Mouse (Mus musculus): ENCODE measurements around the gene Atg101. TPM values are rescaled to one million over a fixed set of nuclear protein-coding genes. Genes with fewer than 3 reads are reported as not detected.
A peak's percentile ranks its signal among the peaks of the same experiment; 100 is the strongest.

Gene Atg101
- total and polyA plus RNA-seq, 3 experiments, result 75.2 to 75.5 TPM; not detected in 1

DNA sequence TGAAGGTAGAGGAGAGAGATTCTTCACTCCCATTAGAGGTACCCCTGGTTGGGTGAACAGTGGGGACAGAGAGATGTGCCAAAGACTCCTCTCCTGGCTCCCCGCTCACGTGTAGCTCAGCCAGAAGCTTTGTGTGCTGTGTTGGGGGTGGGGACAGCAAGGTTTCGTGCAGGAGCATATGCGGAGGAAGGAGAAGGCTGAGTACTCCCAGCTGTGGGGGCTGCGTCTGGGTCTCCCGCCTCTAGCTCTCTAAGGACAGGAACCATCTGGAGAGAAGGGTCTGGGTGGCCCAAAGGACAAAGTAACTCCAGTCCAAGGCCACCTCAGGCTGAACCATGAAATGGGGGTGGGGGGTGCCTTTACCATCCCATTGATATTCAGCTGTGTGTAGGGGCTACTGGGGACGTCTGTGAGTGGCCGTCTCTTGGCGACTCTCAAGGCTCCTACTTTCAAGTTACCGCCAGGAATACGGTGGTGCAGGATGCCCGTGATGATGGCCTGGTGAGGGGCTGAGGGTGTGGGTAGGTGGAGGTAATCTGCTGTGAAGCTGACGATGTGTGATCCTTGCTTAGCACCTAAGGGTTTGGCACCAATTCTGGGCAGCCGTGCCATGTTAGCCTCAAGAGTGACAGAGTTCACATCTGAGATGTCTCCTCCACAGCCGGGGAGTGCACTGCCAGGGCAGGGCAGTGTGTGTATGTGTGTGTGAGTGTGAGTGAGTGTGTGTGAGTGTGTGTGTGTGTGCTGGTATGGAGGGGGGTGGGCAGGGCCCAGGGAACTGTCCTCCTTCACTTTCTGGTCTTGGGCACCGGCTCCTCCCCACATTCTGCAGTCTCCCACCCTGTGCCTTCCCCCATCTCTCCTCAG is 10.2 kb downstream of the Atg101 start:
- Histone ChIP-seq H3K27ac (ENCODE audit: control insufficient read depth, low read depth, low read length) (no peak overlapping the region), H3K79me2 (ENCODE audit: control insufficient read depth, insufficient read depth, low read length, poor library complexity) (no peaks in the 10 kb centered on the region), H3K36me3 (ENCODE audit: control insufficient read depth in 1 of 2, insufficient read depth in 2 of 2, low read length in 2 of 2) (peaks cover 0 to 2% of the 10 kb centered on the region in 2 experiments; a peak in 2 of 4 replicates), H3K4me3 (ENCODE audit: control insufficient read depth in 1 of 2, insufficient read depth in 1 of 2, low read depth in 2 of 2, low read length in 2 of 2) (no peak overlapping the region), H3K4me1 (ENCODE audit: control insufficient read depth in 1 of 2, insufficient read depth in 2 of 2, low read length in 2 of 2) (peaks cover 0 to 8% of the 10 kb centered on the region in 2 experiments; a peak in 3 of 4 replicates), H3K27me3 (ENCODE audit: control insufficient read depth in 1 of 2, insufficient read depth in 2 of 2, low read length in 2 of 2) (no peaks in the 10 kb centered on the region), H3K9ac (ENCODE audit: control insufficient read depth, low read depth, low read length, poor library complexity, severe bottlenecking) (no peak overlapping the region), H3K9me3 (replicated peaks; ENCODE audit: insufficient read depth, low read length) (no peaks in the 10 kb centered on the region)
- no peak for DNase-seq (ENCODE audit: low read depth, low spot score)
- TF ChIP-seq POLR2AphosphoS5 (IDR thresholded peaks at IDR 0.05; ENCODE audit: borderline replicate concordance, low read depth, low read length) (peak; percentile 38; the same call in 1 of the 2 replicates), MYB (IDR thresholded peaks at IDR 0.05; ENCODE audit: low read depth, low read length) (no peak)

DNA sequence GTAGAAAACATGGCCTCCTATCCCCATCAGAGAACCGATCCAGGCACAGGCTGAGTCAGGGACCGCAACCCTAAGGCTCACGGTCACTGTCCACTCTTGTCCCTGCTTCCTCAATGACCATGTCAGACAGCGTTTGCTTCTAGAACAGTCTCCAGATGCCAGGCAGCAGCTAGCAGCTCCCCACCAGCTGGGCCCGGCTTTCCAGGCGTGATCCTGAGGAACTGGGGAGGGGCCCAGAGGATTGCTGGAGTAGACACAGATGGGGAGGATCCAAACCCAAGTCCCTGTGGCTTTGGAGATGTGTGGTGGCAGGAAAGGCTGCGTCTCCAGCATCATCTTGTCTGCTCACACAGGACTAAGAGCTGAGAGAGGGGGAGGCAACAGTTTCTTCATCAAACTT is 11.0 kb downstream of the Atg101 start:
- H3K9me3 ChIP-seq (replicated peaks; ENCODE audit: insufficient read depth, low read length), result no peaks in the 10 kb centered on the region
- H3K4me1 ChIP-seq (ENCODE audit: control insufficient read depth in 1 of 2, insufficient read depth in 2 of 2, low read length in 2 of 2), result peaks cover 6 to 16% of the 10 kb centered on the region in 2 experiments; a peak in 3 of 4 replicates
- no peaks in the 10 kb centered on the region for H3K79me2 ChIP-seq (ENCODE audit: control insufficient read depth, insufficient read depth, low read length, poor library complexity)
- no peak for TF ChIP-seq MAFK (IDR thresholded peaks at IDR 0.05; ENCODE audit: borderline replicate concordance, low read depth, low read length)
- TF ChIP-seq MAX (IDR thresholded peaks at IDR 0.05; ENCODE audit: low read length), result no peak
- TF ChIP-seq E2F4 (IDR thresholded peaks at IDR 0.05; ENCODE audit: borderline replicate concordance, low read depth, low read length), result no peak
- TF ChIP-seq NRF1 (IDR thresholded peaks at IDR 0.05; ENCODE audit: insufficient read depth, low read depth, low read length, poor library complexity, severe bottlenecking), result no peak
- no peak for TF ChIP-seq KAT2A (conservative IDR thresholded peaks at IDR 0.05; ENCODE audit: low read depth, low read length)
- no peak for TF ChIP-seq ZC3H11A (IDR thresholded peaks at IDR 0.05; ENCODE audit: low read depth, low read length)
- TF ChIP-seq MYC (IDR thresholded peaks at IDR 0.05; ENCODE audit: low read depth, low read length), result no peak
- TF ChIP-seq MEF2A (IDR thresholded peaks at IDR 0.05; ENCODE audit: extremely low read depth, insufficient replicate concordance, low read depth, low read length, poor library complexity, severe bottlenecking), result no peak
- no peak for TF ChIP-seq TCF12 (IDR thresholded peaks at IDR 0.05; ENCODE audit: low read depth, low read length)
- TF ChIP-seq ZKSCAN1 (IDR thresholded peaks at IDR 0.05; ENCODE audit: low read depth, low read length), result no peak
- TF ChIP-seq EP300 (IDR thresholded peaks at IDR 0.05; ENCODE audit: low read depth in 1 of 2, low read length in 2 of 2), result no peak
- TF ChIP-seq POLR2AphosphoS5 (IDR thresholded peaks at IDR 0.05; ENCODE audit: borderline replicate concordance, low read depth, low read length), result no peak
- TF ChIP-seq SIN3A (IDR thresholded peaks at IDR 0.05; ENCODE audit: low read length), result no peak
- no peak for TF ChIP-seq RAD21 (IDR thresholded peaks at IDR 0.05; ENCODE audit: low read depth, low read length)
- TF ChIP-seq RCOR1 (IDR thresholded peaks at IDR 0.05; ENCODE audit: low read depth, low read length), result no peak
- TF ChIP-seq HCFC1 (IDR thresholded peaks at IDR 0.05; ENCODE audit: low read depth, low read length), result no peak
- TF ChIP-seq MYB (IDR thresholded peaks at IDR 0.05; ENCODE audit: low read depth, low read length), result no peak
- no peak for TF ChIP-seq CTCF (IDR thresholded peaks at IDR 0.05 in 2 of 3, conservative IDR thresholded peaks at IDR 0.05 in 1 of 3; ENCODE audit: control insufficient read depth in 1 of 3, insufficient read depth in 1 of 3, low read depth in 2 of 3, low read length in 3 of 3, poor library complexity in 1 of 3, severe bottlenecking in 1 of 3)
- TF ChIP-seq TBP (IDR thresholded peaks at IDR 0.05; ENCODE audit: low read depth, low read length), result no peak
- no peak for TF ChIP-seq POLR2A (IDR thresholded peaks at IDR 0.05; ENCODE audit: control insufficient read depth in 1 of 2, insufficient read depth in 1 of 2, low read depth in 1 of 2, low read length in 2 of 2, poor library complexity in 1 of 2)
- DNase-seq (ENCODE audit: low read depth, low spot score), result no peak
- peaks cover 0 to 8% of the 10 kb centered on the region in 2 experiments; a peak in 2 of 4 replicates for H3K36me3 ChIP-seq (ENCODE audit: control insufficient read depth in 1 of 2, insufficient read depth in 2 of 2, low read length in 2 of 2)
- H3K4me3 ChIP-seq (ENCODE audit: control insufficient read depth in 1 of 2, insufficient read depth in 1 of 2, low read depth in 2 of 2, low read length in 2 of 2), result no peak overlapping the region
- H3K27ac ChIP-seq (ENCODE audit: control insufficient read depth, low read depth, low read length), result no peak overlapping the region
- no peaks in the 10 kb centered on the region for H3K27me3 ChIP-seq (ENCODE audit: control insufficient read depth in 1 of 2, insufficient read depth in 2 of 2, low read length in 2 of 2)
- no peak overlapping the region for H3K9ac ChIP-seq (ENCODE audit: control insufficient read depth, low read depth, low read length, poor library complexity, severe bottlenecking)

Measured in MEL (cell line).